Mouse (Mus musculus) right cerebral cortex, adult 18-20 months (tissue): ENCODE measurements at regions not wholly inside any gene's neighbourhood (a gene's known extent, or its start where the extent isn't known, plus 50 kb on each side); places are given as distances from the start of the nearest gene placed in this dataset.

ENCODE experiments used
- DNase-seq: peaks from one replicate; pipeline ENCODE4 v3.0.0; 2022; ENCODE audit warnings: mixed read lengths

DNA sequence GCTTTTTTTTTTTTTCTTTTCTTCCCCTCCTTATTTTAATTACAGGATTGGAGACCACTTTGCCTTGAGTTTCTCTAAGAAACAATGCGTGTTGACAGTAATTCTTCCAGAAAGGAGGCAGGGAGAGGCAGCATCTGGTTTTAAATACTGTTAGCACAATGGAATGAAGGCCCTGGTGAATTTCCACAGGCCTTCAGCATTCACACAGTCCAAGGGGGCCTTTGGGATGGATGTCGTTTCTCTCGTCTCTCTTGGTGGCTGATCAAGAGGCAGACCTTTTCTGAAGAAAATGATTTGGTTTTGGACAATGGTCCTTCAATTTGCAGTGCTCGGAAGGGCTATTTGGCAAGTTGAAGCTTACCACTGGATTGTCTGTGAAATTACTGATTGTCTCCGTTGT is 321.4 kb downstream of the Lmx1a start:
- DNase-seq = no peak

DNA sequence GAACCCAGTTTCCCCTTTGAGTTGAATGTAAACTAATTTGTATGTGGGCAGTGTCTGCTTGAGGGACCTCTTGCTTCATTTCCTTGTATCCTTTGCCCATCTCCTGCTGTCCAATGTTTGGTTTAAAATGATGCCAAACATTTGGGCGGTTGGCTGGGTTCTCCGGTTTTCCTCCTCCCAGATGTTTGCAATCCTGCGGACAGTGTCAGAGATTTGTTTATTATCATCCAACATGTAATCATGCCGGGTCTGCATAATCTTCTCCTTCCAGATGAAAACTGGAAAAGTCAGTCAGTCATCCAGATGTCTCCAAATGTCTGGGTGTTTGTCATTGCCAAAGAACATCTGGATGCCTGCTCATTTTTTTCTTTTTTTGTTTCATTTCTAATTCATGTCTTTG is 323.0 kb downstream of the Lmx1a start:
- no peak for DNase-seq

DNA sequence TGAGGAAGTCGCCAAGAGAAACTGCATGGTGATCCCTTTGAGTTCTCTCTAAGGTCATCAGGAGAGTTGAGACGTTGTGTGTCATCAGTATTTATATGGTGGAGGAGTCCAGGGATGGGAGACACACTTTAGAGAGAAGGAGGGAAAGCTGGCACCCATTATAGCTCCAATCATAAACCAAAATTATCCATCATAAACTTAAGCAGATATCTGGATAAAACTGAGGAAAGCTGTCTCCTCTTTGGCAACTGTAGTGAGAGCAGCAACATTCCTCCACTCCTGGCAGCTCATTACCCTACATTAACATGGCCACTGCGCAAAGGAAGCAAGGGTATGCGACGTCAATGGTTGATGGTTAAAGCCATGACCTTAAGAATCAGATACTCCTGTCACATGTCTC is 323.6 kb downstream of the Lmx1a start:
- DNase-seq = no peak

DNA sequence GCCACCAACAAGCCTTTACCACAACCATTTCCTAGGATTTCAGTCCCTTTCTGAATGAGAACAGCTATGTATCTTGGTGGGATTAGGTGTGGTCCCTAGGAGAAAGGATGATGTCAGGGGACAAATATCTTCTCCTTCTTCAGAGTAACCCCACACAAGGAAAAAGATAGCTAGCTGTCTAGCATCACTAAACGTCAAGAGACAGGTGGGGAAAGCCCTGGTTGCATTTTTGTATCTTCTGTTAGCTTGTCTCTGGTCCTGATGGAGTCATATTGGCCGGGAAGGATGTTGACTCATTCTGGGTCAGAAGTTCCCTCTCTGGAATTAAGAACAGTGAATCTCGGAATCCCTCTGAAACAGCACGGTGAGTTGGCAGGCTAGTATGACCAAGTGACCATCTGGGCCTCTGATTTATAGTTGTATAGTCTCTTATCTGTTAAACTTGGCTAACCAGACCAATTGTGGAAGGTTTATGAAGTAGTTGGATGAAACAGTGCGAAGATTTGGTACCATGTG is 327.4 kb downstream of the Lmx1a start:
- DNase-seq = no peak

DNA sequence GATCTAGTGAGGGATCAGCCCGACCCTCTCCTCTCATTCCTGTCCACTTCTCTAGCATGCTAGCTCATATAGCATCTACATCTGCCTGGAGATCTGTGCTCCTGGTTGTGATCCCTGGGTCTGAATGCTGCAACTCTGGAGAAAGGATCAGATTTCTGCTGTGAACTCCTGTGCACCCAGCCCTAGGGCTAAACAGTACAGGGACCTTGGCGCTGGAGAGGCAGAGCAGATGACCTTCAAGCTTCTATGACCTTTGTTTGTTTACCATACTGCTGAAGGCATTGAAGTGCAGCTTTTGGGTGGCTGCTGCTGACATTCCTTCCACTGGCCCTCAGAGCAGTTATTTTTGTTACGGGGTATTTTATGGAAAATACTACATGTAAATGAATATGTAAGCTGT is 337.4 kb downstream of the Lmx1a start:
- no peak for DNase-seq

DNA sequence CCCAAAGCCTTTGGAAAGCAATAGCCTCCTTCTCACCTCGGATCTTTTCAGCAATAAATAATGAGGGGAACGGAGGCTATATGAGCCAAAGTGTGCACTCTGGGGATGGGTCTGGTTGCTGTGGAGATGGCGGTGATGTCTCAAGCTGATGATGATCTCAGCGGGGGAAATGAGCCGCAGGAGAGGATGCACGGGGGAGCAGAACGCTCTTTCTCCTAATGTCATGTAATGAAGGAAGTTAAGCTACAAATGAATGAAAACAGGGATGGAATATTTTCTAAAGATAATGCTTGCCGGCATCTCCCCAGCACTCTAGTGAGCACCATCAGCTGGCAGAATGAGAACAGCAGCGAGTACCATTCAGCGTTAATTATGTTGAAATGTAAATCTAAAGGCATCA is 355.7 kb downstream of the Lmx1a start:
- no peak for DNase-seq

DNA sequence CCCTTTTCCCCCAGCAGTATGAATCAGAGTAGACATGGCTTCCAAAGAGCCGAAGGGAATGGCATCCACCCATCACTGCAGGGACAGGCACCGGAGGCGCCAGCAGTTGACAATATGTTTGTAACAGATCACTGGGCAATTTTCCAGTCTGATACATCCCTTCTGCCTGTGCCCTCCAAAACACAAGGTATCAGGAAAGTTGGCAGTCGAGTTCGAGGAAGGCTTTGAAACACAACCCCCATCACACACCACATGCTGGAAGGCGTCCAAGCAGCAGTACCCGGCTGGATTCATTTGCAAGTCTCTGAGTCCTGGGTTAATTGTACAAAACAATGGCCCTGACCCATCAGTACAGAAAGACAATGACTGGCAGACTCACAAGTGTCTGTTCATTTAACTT is 357.3 kb downstream of the Lmx1a start:
- DNase-seq = no peak

DNA sequence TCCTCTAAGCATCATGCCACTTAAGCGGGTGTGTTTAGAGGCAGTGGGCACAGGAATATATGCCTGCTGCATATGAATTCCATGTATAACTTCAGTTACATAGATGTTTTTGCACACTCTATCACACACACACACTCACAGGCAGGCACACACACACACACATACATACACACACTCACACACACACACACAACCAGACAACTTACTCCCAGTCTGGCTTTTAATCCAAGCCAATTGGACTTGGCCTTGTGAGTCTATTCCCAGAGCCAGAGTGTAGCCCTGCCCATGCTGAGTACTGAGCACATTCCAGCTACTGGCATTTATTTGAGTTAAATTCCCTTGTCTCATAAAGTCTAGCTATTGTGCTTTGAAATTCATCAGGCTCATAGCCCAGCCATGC is 357.7 kb downstream of the Lmx1a start:
- no peak for DNase-seq

DNA sequence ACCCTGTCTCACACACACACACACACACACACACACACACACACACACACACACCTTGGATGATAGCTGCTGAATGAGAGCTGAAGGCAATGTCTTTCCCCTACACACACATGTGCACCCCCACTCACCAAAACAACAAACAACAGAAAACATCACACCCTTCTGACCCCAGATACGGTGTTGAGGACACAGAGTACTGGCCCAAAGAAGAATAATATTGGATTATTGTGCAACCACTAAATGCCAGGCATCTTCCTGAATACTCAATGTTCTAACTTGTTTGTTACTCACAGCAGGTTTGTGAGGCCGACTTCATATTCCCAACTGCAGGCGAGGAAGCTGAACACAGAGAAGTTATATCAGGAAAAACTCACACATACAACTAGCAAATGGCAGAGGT is 360.9 kb downstream of the Lmx1a start:
- no peak for DNase-seq

DNA sequence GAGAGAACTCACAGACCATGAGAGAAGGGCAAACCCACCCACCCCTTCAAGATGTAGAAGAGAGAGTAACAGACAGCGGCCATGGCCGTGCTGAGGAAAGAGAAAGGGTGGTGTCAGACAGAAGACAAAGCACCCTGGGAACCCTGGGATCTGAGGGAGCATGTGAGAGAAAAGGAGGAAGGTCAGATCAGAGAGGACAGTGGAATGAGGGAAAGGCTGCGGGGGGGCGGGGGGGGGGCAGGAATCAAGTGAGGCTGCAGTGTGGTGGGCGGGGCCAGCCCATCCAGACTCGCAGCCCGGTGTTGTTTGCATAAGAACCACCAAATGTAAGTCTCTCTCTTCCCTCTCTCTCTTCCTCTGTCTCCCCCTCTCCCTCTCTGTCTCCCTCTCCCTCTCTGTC is 367.4 kb downstream of the Lmx1a start:
- DNase-seq = no peak

DNA sequence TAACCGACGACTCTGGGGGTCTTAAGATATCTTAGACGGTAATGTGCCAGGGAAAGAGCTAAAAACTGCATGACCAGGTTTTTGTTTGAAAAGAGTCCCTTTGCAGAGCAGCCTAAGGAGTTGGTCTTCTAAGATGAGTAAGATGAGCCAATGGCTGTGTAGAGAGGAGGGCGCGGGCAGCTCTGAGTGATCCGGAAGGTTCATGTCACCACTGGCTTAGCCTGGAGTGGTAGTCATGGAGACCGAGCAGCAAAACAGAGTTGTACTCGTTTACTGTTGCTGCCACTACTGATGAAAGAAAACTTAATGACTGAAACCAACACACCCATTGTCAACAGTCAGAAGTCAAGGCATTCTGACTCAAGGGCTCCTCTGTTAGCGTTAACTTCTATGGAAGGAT is 368.4 kb downstream of the Lmx1a start:
- DNase-seq = no peak

DNA sequence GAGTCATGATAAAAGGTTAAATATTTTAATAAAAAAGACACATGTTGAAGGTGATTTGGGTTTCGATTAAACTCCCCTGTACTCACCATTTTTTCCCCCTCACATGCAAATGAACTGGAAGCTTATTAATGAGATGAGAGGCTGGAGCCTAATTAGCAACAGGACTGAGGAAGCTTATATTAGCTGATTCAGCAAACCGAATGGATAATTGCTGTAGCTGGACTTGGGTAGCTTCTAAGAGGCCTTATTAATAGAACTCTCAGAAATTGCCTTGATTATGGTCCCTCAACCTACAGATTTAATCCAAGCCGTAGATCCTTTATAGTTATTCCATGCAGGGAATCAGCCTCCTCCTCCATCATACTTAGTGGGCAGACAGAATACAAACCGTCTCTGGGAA is 369.7 kb downstream of the Lmx1a start:
- no peak for DNase-seq

DNA sequence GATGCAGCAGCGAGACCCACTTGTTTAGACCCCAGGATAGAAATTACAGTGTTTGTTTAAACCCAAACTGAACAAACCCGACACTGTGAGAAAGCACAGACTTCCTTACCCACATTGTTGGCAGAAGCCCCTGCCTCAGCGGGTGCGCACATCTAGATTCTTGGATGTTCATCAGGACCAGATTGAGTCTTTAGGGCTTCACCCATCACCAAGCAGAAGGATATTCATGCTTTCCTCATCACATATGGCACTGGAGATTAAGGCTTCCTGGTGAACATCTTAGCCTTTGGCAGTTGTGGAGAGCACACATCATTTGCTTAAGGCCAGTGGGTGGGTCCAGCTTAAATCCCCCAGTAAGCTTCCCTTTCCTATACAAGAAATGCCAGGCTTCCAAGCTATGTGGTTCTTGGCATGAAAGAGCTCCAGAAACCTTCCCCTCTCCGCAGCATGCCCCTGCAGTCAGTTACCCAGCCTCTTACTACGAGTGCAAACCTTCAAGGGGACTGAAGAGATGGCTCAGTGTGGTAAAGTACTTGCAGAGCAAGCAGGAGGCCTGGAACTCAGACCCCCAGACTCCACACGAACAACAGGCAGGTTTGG is 367.9 kb downstream of the Pbx1 start:
- no peak for DNase-seq

DNA sequence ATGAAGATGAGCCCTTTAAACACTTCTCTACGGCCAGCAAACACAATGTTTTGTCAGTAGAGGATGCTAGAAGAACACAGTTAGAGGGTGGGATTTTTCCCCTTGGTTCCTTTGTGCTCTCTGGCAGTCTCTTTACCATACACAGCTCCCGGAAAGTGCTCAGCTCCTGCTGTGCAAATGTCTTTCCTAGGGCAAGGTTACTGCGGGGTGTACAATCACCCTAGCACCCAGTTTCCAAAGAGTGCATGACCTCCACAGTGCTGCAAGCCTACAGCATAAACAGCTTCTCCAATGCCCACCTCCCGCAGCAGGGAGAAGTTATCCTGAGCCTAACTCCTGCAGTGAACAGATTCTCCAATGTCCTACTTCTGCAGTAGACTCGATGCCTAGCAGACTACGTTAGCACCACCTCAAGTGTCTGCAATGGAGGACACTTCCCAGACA is 366.4 kb downstream of the Pbx1 start:
- no peak for DNase-seq

DNA sequence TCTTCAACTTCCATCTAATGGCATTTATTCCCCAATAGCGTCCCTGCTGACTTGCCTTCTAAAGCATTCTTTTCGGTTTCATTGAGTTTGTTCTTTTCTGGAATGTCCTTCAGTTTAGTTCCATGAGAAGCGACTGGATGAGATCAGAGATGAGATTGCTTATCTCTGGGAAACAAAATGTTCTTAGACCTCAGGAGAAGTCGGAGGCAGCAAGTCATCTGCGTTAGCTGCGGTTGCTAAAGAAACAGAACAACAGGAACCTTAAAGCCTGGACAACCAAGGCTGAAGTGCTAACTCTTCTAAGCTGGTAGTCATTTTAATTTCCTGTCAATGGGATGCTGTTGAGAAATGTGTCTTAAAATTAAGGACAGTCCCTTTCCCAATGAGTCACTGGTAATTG is 365.3 kb downstream of the Pbx1 start:
- no peak for DNase-seq

DNA sequence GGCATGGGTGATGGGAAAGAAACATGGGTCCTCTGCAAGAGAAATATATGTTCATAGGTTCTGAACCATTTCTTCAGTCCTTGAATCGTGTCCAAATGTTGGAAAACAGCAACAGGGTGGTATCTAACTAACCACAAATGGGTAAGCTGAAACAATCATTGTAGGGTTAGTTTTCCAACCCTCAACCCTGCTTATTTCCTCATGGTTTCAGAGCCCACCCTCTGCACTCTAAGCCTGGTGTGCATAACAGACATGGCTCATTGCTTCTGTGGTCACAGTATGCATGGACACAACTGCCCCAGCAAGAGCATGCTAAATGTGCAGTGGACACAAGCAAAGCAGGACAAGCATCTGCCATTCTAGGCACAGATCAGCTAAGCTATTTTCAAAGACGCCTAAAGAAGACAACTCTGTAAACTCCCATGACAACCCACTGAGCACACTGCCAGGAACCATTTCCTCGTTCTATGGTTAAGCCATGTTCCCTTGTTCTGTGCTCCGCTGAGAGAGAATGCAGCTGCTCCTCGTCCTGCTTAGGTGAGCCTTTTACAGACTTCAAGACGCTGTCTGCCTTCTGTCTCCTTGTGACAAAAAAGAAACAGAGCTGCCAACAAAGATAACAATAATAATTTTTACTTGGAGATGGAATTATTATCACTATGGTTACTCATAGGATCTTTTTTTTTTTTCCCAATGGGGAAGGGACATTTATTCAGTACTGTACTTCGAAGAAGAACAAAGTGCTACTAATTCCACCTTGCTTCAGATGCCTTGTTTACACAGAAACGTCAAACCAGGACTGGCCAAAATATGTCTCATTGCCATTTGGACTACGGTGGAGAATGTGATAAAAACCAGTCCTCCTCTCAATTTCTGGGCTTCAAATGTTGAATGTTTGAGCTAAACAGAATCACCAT is 363.8 kb downstream of the Pbx1 start:
- DNase-seq = no peak

DNA sequence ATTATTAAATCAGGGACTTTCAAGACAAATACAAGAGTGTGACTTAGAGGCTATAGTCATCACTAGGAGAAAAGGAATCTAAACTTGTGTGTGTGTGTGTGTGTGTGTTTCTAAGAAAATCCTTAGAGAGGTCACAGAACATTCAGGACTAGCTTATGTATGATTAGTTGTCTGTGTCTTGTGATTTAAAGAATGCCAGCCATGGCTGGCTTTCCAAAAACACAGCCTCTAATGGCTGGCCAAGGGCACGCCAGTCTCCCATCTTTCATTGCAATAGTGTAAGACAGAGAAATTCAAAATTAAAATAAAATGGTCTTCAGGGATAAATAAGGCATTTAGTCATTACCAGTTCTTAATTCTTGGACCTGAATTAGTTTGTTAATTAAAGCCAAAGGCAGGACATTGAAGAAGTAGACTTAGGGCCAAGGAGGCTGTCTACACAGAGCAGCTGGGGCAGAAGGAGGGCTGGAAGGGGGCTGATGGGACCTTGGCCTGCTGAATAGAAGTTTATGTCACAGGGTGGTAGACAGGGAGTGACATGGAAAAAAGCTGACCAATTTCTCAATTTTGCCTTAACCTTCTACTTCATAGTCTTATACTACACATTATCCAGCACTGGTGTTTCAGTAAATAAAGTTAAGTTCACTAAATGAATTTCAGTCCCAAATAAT is 363.0 kb downstream of the Pbx1 start:
- no peak for DNase-seq
